Mouse (Mus musculus) central nervous system, embryonic 11.5 days (tissue): ENCODE data around the gene Wsb1. TPM values are rescaled to one million over a fixed set of nuclear protein-coding genes. Genes with fewer than 3 reads are reported as not detected.

Experiments used
- polyA plus RNA-seq: library from polyadenylated mRNA; depleted of rRNA; stranded (reverse); fragments of >200 nt; gene quantifications from 2 replicates; pipeline ENCODE4 v1.2.3, GENCODE M21; 2012; rRNA removed

Gene Wsb1
- 446 and 619 TPM in 2 replicates for polyA plus RNA-seq

GRCm38 (mm10) chr11:79254391-79255098 is at the start of gene Wsb1:
TSS of gene Wsb1 (minus strand) at chr11:79254671.

GRCm38 (mm10) chr11:79296856-79297491 is 42.5 kb upstream of the Wsb1 start, which contains the start of gene Gm9964:
TSS of gene Gm9964 (minus strand) at chr11:79296906.

Other genes with a start within 250 kb of the Wsb1 start
- gene Ksr1, start 108.3 kb downstream of the Wsb1 start, polyA plus RNA-seq = 11.5 and 12.1 TPM in 2 replicates
- gene Gm9964, start 42.2 kb upstream of the Wsb1 start, polyA plus RNA-seq = not detected in 2 replicates
- 25.9 and 32.5 TPM in 2 replicates for gene Nf1, start 85.0 kb upstream of the Wsb1 start, polyA plus RNA-seq
- 0.29 and 0.39 TPM in 2 replicates for gene Omg, start 249.4 kb upstream of the Wsb1 start, polyA plus RNA-seq